Mouse (Mus musculus): ENCODE measurements around the gene Lonp1. TPM values are rescaled to one million over a fixed set of nuclear protein-coding genes. Genes with fewer than 3 reads are reported as not detected.

The Lonp1 gene
- polyA plus RNA-seq, 1 experiment from 2014 or later = 61.8 TPM

GRCm38 (mm10) chr17:56604422-56604821, 22.3 kb downstream of the Lonp1 start:
- Histone ChIP-seq H3K36me3 (replicated peaks) (peaks cover 89% of the 10 kb centered on the region), H3K4me1 (peaks cover 20% of the 10 kb centered on the region), H3K27ac (no peak overlapping the region), H3K27me3 (ENCODE audit: poor library complexity, severe bottlenecking) (no peaks in the 10 kb centered on the region), H3K4me3 (no peak overlapping the region), H3K9me3 (no peaks in the 10 kb centered on the region)
- 89% methylated on average over 3 of the region's 3 CpGs for WGBS
- DNase-seq (ENCODE audit: extremely low spot score, low spot score) = no peak

- Histone ChIP-seq H3K4me1 (peaks cover 16% of the 10 kb centered on the region), H3K27ac (no peak overlapping the region), H3K36me3 (replicated peaks) (peaks cover 93% of the 10 kb centered on the region), H3K27me3 (ENCODE audit: poor library complexity, severe bottlenecking) (no peaks in the 10 kb centered on the region), H3K9me3 (no peaks in the 10 kb centered on the region), H3K4me3 (no peak overlapping the region)
- 94% methylated on average over 9 of the region's 9 CpGs for WGBS
- no peak for DNase-seq (ENCODE audit: extremely low spot score, low spot score)
Observed at GRCm38 (mm10) chr17:56604070-56604380, 22.7 kb downstream of the Lonp1 start.

- peaks cover 10% of the 10 kb centered on the region for H3K4me1 ChIP-seq
- H3K27ac ChIP-seq = no peak overlapping the region
- DNase-seq (ENCODE audit: extremely low spot score, low spot score) = no peak
- H3K27me3 ChIP-seq (ENCODE audit: poor library complexity, severe bottlenecking) = no peaks in the 10 kb centered on the region
- no peaks in the 10 kb centered on the region for H3K9me3 ChIP-seq
- peaks cover 96% of the 10 kb centered on the region for H3K36me3 ChIP-seq (replicated peaks)
- peak overlapping the region; percentile 7; the same call in 1 of the 2 replicates for H3K4me3 ChIP-seq
- WGBS = 96% methylated on average over 28 of the region's 28 CpGs
Observed at GRCm38 (mm10) chr17:56603186-56604069, 23.3 kb downstream of the Lonp1 start.

DNA sequence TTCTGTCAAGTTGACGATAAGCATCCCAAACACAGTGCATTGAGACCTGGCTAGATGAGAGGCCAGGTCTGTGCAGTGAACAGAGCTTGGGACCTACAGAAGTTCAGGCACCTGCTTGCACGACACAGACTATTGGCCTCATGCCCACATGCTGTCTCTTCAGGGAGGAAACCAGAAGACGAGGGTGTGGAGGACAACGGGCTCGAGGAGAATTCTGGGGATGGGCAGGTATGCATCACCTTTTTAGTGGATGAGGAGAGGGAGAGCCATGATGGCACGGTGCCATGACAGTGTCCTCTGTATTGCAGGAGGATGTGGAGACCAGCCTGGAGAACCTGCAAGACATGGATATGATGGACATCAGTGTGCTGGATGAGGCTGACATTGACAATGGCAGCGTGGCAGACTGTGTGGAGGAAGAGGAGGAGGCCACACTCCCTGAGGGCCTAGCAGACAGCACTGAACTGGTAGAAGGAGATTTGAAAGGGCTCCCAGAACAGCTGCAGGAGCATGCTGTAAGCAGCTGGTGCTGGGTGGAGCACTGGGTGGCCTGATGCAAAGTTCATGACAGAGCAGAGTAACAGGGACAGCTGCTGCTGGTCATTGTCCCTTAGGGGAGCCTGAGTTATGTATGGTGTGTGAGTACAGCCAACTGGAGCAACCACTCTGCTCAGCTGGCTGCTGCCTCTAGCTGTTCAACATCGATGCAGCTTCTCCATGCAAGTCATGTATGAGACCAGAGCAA, 33.0 kb downstream of the Lonp1 start:
- DNase-seq (ENCODE audit: extremely low spot score, low spot score) = no peak
- Histone ChIP-seq H3K27ac (no peak overlapping the region), H3K36me3 (replicated peaks) (peaks cover 97% of the 10 kb centered on the region), H3K4me1 (peaks cover 3% of the 10 kb centered on the region; the same call in 1 of the 2 replicates), H3K27me3 (ENCODE audit: poor library complexity, severe bottlenecking) (no peaks in the 10 kb centered on the region), H3K9me3 (no peaks in the 10 kb centered on the region), H3K4me3 (no peak overlapping the region)
- 98% methylated on average over 8 of the region's 8 CpGs for WGBS

DNA sequence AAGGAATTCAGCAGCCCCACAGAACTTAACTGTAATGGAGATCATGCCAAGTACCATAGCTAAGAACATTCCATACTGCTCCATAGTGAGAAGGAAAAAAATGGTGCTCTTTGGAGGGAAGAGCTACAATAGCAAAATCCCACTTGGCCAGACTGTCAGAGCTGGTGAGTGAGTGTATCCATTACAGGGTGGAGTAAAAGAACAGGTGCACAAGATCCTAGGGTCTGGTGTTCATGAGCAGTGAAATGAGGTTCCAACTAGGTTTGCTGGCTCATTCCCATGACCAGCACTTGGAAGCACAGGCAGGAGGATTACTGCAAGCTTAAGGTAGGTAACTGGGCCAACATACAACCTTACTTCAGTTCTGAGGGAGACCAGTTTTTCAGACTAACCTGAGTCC, 34.1 kb downstream of the Lonp1 start:
- Histone ChIP-seq H3K4me1 (peaks cover 9% of the 10 kb centered on the region), H3K27ac (no peak overlapping the region), H3K4me3 (no peak overlapping the region), H3K9me3 (no peaks in the 10 kb centered on the region), H3K36me3 (replicated peaks) (peaks cover 100% of the 10 kb centered on the region), H3K27me3 (ENCODE audit: poor library complexity, severe bottlenecking) (no peaks in the 10 kb centered on the region)
- no peak for DNase-seq (ENCODE audit: extremely low spot score, low spot score)

DNA sequence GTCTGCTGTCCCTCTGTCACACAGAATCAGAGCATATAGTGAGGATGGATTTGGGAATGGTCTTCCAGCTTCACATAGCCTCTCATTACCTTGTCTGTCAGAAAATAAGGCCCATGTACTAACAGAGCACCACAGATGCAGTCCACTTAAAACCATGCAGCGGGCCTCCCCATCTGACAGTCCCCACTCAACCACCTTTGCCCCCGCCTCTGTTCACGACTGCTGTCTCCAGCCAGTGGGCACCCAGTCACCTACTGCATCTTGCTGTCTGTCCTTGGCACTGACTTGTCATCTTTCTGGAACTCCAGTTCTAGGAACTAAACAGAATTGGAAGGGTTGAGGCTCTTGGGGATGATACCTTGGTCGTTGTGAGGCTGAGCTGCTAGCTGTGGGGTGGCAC, 37.8 kb downstream of the Lonp1 start:
- H3K4me3 ChIP-seq = no peak overlapping the region
- peaks cover 81% of the 10 kb centered on the region for H3K36me3 ChIP-seq (replicated peaks)

DNA sequence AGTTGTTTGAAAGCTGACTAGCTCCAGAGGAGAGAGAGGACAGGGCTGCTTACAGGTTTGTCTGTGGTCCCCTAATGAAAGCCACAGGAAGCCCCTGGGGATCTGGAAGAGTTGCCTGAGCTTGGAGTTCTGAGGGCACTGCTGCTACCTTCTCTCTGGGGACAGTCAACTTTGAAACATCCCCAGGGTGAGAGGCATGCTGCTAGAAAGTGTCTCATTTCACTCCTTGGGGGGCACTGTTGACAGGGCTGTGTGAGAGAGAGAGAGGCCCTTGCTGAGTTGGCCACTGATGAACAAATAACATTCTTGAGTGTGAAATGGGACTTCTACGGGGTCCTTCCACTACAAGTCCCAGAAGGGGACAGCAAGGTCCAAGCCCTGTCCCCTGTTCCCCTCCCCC, 38.9 kb downstream of the Lonp1 start:
- no peak for DNase-seq (ENCODE audit: extremely low spot score, low spot score)
- H3K4me3 ChIP-seq = no peak overlapping the region
- H3K27me3 ChIP-seq (ENCODE audit: poor library complexity, severe bottlenecking) = no peaks in the 10 kb centered on the region
- peaks cover 38% of the 10 kb centered on the region for H3K4me1 ChIP-seq
- H3K9me3 ChIP-seq = no peaks in the 10 kb centered on the region
- 92% methylated on average over 1 of the region's 1 CpGs for WGBS
- H3K27ac ChIP-seq = no peak overlapping the region
- peaks cover 74% of the 10 kb centered on the region for H3K36me3 ChIP-seq (replicated peaks)

More for the DNA sequence above, 37.8 kb downstream of the Lonp1 start:
- H3K27ac ChIP-seq = no peak overlapping the region
- DNase-seq (ENCODE audit: extremely low spot score, low spot score) = no peak
- 96% methylated on average over 4 of the region's 4 CpGs for WGBS
- H3K4me1 ChIP-seq = peaks cover 28% of the 10 kb centered on the region
- no peaks in the 10 kb centered on the region for H3K9me3 ChIP-seq
- no peaks in the 10 kb centered on the region for H3K27me3 ChIP-seq (ENCODE audit: poor library complexity, severe bottlenecking)

- under 1% methylated on average over 61 of the region's 61 CpGs for WGBS
- peak; percentile 47 for DNase-seq (ENCODE audit: extremely low spot score, low spot score)
- H3K36me3 ChIP-seq (replicated peaks) = peaks cover 74% of the 10 kb centered on the region
- H3K4me1 ChIP-seq = peaks cover 52% of the 10 kb centered on the region
- H3K27me3 ChIP-seq (ENCODE audit: poor library complexity, severe bottlenecking) = no peaks in the 10 kb centered on the region
- H3K27ac ChIP-seq = peak overlapping the region; percentile 97
- H3K4me3 ChIP-seq = peak overlapping the region; percentile 81
- H3K9me3 ChIP-seq = no peaks in the 10 kb centered on the region
Observed at GRCm38 (mm10) chr17:56585171-56585821, 41.4 kb downstream of the Lonp1 start.

- Histone ChIP-seq H3K27ac (peak within 1 kb of the TSS; percentile 97), H3K4me1 (peaks cover 52% of the 10 kb centered on the region), H3K27me3 (ENCODE audit: poor library complexity, severe bottlenecking) (no peaks in the 10 kb centered on the region), H3K4me3 (peak within 1 kb of the TSS; percentile 81), H3K9me3 (no peaks in the 10 kb centered on the region), H3K36me3 (replicated peaks) (peaks cover 74% of the 10 kb centered on the region)
- WGBS = under 1% methylated on average over 82 of the region's 101 CpGs
- DNase-seq (ENCODE audit: extremely low spot score, low spot score) = peak; percentile 98
Observed at GRCm38 (mm10) chr17:56584257-56585130, 42.2 kb downstream of the Lonp1 start, which contains the start of the genes Safb2 and Safb. Gene Safb2 (minus strand): TSS chr17:56584585. Gene Safb (plus strand): TSS chr17:56584825.

- H3K27me3 ChIP-seq (ENCODE audit: poor library complexity, severe bottlenecking) = no peaks in the 10 kb centered on the region
- no peak for DNase-seq (ENCODE audit: extremely low spot score, low spot score)
- peak overlapping the region; percentile 81 for H3K4me3 ChIP-seq
- no peaks in the 10 kb centered on the region for H3K9me3 ChIP-seq
- WGBS = 5% methylated on average over 33 of the region's 33 CpGs
- H3K27ac ChIP-seq = peak overlapping the region; percentile 97
- H3K4me1 ChIP-seq = peaks cover 49% of the 10 kb centered on the region
- peaks cover 74% of the 10 kb centered on the region for H3K36me3 ChIP-seq (replicated peaks)
Observed at GRCm38 (mm10) chr17:56583611-56584256, 43.0 kb downstream of the Lonp1 start.

GRCm38 (mm10) chr17:56583071-56583470, 43.6 kb downstream of the Lonp1 start:
- H3K36me3 ChIP-seq (replicated peaks) = peaks cover 74% of the 10 kb centered on the region
- no peaks in the 10 kb centered on the region for H3K27me3 ChIP-seq (ENCODE audit: poor library complexity, severe bottlenecking)
- H3K27ac ChIP-seq = peak overlapping the region; percentile 97
- H3K4me3 ChIP-seq = peak overlapping the region; percentile 81
- H3K4me1 ChIP-seq = peaks cover 48% of the 10 kb centered on the region
- WGBS = 81% methylated on average over 1 of the region's 1 CpGs
- no peak for DNase-seq (ENCODE audit: extremely low spot score, low spot score)
- no peaks in the 10 kb centered on the region for H3K9me3 ChIP-seq
